Mouse (Mus musculus) brain, adult 2 months (tissue): ENCODE results near the gene Ckap4.
"Not testable (repeated sequence)": the region's sequence is repeated elsewhere in the genome, so short reads cannot be mapped to it uniquely, and the experiment has no call there.

Experiments
- DNase-seq: peaks from one replicate; pipeline ENCODE4 v3.0.0; 2011; ENCODE audit warnings: low read depth, low spot score

The Ckap4 gene

GRCm38 (mm10) chr10:84498867-84499266 is 35.0 kb downstream of the Ckap4 start:
- no peak for DNase-seq

- no peak for DNase-seq
Measured at GRCm38 (mm10) chr10:84496805-84497204, 37.1 kb downstream of the Ckap4 start.

DNA sequence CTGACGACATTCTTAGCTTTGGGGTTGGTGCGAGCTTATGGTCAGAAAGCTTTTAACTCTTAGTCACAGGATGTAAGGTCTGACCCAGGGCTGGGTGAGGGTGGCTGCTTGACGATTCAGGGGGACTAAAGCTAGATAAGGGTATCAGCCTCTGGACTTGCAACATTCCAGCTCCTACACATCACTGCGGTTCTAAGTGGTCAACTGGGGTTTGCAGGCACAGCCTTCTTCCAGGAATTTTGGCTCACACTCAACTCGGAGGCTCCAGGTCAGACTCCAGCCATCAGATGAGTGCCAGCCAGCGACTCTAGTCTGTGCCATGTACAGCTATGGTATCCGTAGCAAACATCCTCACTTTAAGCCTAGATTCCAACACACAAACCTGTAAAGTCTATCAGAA is 39.4 kb downstream of the Ckap4 start:
- DNase-seq, result no peak

DNA sequence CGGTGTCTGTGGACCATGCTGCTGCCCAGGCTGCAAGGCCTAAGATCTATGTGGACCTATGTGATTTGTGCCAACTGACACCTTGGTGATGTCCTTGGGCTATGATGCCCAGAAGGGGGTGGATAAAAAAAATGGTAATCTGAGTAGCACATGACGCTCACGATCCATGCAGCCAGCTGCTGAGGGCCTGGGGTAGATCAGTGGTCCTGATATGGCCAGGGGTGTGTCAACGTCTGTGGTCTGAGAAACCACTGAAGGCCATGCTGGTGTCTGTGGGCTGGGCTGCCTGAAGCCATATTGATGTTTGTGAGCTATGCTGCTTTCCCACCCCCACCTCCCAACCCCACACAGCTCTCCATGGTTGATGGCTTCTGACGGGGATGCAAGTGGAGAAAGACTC is 43.7 kb downstream of the Ckap4 start:
- DNase-seq, result no peak

DNA sequence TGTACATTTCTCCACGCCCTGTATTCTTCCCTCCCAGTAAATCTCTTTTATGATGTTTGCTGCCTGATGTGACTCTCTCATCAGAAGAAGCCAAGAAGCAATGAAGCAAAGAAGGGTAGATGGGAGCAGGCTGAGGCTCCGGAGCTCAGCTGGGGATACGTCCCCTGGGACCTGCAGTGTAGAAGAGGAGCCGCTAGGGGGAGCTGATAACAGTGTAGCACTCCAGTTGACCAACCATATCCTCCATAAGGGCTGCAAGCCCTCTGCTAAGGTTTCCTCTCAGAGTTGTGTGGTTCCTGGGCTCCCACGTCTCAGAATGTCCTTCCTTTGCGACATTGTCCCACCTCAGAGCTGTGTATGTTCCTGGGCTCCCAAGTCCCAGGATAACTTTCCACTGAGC is 45.5 kb downstream of the Ckap4 start:
- DNase-seq, result peak; percentile 33

DNA sequence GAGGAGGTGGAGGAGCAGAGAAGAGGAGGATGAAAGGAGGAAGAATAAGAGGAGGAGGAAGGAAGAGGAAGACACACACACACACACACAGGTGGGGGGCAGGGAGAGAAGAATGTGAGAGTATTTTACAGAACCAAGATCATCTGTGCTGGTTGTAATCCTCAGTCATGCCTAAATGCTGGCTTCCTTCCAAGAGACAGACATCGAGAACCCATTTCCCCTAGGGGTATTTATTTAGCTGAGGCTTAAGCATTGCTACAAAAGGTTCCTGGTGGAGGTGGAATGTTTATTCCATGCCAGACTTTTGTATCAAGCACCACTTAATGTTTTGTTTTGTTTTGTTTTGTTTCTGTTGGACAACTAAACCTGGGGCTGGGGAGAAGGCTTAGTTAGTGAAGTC is 49.2 kb downstream of the Ckap4 start:
- DNase-seq, result no peak

DNA sequence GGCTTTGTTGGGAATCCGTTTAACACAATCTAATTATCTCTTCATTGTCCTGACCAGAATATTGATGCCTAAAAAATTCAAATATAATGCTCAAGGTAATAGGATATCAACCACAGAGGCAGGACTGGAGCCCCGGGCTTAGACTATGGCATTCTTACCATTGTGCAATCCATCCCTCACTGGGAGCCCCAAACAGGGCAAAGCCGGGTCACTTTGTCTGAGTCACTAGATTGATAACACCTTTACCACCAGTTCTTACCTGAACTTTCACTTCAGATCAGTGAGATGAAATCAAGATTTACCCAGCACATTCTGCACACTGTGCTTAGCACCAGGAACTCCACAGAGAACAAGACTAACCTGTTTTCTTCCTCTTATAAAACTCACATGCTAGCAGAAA is 50.3 kb downstream of the Ckap4 start:
- no peak for DNase-seq

GRCm38 (mm10) chr10:84483069-84483468 is 50.8 kb downstream of the Ckap4 start:
- no peak for DNase-seq

GRCm38 (mm10) chr10:84482418-84482817 is 51.4 kb downstream of the Ckap4 start:
- not testable (repeated sequence) for DNase-seq

- DNase-seq, result peak; percentile 24
Measured at GRCm38 (mm10) chr10:84481327-84481671, 52.6 kb downstream of the Ckap4 start.

- DNase-seq, result peak; percentile 50
Measured at GRCm38 (mm10) chr10:84480667-84481326, 53.1 kb downstream of the Ckap4 start.

- DNase-seq, result no peak
Measured at GRCm38 (mm10) chr10:84480146-84480545, 53.7 kb downstream of the Ckap4 start.

GRCm38 (mm10) chr10:84477613-84478076 is 56.2 kb downstream of the Ckap4 start:
- DNase-seq, result no peak

DNA sequence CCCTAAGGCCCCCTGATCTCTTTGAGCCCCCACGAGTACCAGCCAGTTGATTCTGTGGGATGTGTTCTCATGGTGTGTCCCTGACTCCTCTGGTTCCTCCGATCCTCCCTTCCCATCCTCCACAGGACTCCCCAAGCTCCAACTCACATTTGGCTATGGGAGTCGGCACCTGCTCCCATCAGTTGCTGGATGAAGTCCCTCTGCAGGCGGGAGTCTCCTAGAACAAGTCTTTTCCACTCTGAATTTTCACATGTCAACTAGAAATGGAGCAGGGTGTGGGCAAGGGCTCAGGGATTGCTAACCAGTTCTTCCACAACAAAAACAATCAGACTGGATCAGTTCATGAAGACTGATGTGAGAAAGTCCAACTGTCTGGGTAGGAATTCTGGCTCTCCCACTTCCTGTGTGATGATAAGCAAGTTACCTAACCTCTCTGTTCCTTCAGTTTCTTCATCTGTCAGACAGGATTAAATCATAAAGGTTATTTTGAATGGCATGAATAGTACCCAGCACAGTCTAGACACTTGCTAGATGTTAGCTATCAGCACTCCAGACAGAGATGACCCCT is 56.7 kb downstream of the Ckap4 start:
- no peak for DNase-seq
